Mouse (Mus musculus) spleen, adult 18-20 months (tissue): Measurements from ENCODE around the gene Acoxl.

Source experiments
- DNase-seq, 2 experiments: peaks; one replicate each; pipeline ENCODE4 v3.0.0; 2022; ENCODE audit warnings: mixed read lengths in 2 of 2

Acoxl gene

DNA sequence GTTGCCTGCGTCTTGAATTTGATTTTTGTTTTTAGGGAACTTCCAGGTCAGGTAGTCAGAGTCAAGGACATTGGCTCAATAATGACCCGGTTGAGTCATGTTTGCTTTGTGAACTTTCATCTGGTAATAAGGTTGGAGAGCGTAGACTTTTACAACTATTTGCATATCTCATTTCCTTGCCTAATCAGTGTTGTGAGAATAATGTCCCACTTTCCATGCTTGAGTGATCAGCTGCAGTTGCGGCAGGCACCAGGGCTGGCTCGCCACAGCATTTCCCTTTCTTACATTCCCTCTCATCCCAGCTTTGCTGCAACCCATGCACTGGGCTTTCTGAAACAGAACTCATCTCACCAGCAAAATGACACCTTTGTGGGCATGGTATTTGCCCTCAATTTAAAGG lies 59.0 kb downstream of the Acoxl start:
- no peak for DNase-seq

DNA sequence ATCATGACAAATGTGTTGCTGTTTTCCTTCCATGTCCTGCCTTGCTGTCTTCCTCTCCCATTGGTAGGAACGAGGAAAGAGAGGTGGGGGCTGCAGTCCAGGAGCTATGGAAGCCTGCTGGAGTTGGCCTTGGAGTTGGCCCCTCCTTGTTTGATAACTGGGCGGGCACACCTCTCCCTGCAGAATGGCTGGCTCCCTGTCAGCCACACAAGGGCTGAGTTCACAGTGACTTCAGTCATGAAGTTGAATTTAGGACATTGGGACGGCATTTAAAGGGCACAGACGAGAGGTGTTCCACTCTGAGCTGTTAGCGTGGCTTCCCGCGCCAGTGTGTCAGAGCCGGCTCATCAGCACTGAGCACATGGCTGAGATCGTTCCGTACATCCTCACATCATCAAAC lies 66.2 kb downstream of the Acoxl start:
- no peak for DNase-seq

DNA sequence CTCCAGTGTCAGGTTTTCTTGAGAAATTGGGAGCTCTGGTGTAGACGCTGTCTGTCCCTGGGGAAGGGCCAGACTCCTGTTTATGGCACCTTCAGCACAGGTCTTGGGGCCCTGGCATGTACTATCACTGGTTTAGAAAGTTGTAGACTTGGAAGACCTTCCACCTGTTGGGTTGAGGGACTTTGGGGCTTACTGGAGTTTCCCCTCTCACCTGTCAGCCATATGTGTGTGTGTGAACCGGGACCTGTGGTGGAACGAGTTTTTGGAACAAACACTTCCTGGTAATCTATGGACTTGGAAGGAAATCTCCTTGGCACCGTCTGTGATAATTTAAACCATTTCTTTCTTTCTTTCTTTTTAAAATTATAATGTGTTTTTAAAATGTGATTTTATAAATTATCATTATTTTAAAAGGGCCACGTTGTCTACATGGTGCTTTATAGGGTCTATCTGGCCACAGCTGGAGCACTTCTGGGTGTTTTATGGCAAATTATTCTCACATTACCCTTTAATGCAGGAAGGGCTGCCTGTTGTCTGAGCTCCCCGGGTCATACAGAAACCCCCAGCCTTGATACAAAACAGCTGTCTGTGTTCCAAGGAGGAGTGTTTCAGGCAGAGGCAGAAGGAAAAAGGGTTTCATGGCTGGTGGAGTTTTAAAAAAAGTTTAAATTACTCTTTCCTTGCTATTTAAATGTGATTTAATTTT lies 68.5 kb downstream of the Acoxl start:
- no peak for DNase-seq

DNA sequence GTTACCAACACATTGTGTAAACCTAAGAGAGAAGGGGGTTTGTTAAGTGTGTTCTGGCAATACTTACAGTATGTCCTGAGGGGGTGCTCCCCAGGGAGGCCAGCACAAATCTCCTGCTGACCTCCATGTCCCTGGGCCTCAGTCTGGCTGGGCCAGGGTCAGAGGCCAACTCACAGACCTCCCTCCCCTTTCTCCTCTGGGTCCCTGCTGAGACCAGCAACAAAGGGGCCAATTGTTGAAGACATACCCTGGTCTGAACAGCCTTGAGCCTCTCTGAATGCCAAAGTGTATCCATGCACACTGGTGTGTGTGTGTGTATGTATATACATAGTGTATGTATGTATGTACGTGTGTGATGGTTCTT lies 69.0 kb downstream of the Acoxl start:
- DNase-seq = no peak

DNA sequence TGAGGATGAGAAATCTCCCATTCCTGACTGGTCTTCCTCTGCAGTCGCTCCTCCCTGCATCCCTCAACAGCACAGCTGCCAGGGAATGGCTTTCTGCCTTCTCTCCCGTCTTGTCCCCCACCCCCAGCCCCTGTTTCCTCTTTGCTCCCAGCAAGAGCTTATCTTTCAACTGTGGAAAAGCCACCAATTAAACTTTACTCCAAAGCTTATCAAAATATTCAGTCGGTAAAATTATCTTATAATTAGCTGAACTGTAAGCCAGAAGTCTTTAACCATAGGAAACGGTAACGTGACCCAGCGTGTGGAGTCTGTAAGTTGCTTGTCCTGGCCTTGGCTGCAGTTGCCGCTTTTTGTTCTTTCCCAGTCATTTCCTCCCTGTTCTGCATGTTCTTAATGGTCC lies 70.2 kb downstream of the Acoxl start:
- DNase-seq = no peak

DNA sequence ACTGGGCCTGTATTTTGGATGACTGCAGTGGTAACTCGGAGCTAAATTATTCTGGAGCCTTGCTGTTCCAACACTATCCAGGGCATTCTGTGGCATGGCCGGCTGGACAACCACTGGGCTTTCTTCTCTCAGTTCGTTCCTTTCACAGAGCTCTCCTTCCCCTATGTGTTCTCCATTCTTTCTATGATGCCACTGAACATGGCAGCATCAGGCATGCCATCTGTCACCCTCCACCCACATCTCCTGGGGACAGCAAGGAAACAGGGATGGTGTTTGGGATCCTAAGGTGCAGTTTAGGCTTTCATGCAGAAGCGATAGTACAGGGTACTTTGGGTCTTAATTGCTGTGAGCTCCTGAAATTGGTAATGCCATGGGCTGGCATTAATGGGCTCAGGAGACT lies 71.1 kb downstream of the Acoxl start:
- DNase-seq = no peak

DNA sequence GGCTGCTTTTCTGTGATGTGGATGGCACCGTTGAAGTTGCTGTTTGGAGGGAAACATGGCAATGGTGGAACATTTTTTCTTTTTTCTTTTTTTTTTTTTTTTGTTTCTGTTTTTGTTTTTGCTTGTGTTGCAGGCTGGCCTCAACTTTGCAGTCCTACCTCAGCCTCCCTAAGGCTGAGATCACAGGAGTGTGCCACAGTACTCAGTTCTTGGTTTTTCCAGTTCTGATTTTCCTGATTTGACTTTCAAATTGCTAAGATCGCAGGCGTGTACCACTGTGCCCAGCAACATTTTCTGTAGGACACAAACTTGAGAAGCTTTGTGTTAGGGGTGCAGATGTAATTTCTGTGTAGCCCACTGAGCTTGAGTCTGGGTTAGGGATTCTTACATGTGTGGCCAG lies 72.9 kb downstream of the Acoxl start:
- no peak for DNase-seq

DNA sequence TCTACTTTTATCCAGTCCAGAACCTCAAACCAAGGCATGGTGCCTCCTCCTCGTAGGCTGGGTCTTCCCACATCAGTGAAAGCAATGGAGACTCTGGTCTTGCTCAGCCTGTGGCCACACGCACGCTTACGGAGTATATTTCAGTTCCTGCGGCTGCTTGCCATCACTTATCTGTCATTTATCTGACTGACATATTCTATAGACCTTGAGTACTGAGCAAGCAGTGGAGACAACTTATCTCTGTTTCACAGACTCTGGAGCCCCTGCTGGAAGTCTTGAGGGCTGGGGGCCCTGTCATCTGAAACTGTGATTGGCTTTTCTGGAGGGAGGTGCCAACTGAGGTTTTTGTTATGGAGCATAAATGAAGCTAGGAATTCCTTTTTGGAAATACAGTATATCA lies 75.4 kb downstream of the Acoxl start:
- no peak for DNase-seq

DNA sequence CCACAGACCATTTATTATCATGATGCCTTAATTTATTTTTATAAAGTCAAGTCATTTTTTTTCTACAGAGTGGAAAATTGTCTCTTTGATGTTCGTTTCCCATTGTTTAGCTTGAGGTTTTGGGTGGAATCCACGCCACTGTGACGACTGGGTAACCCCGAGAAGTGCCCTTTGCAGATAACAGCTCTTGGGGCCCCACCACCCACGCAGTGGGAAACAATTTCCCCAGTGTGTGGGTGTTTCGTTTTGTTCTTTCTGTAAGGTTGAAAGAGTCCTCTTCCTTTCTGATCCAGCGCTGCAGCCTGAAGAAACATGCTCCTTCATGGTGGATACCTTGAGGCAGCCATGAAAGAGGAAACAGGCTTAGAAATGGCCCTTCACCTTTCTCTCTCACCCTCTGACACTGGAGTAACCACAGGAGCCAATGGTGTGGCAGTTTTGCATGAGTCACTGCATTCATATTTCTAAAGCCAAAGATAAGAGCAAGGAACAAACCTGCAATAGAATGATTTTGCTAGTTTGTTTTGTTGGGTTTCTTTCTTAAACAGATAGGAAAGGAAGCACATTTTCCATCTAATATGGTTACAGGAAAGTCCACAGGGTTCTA lies 78.2 kb downstream of the Acoxl start:
- peak in 1 of 2 experiments; percentile 8 for DNase-seq

DNA sequence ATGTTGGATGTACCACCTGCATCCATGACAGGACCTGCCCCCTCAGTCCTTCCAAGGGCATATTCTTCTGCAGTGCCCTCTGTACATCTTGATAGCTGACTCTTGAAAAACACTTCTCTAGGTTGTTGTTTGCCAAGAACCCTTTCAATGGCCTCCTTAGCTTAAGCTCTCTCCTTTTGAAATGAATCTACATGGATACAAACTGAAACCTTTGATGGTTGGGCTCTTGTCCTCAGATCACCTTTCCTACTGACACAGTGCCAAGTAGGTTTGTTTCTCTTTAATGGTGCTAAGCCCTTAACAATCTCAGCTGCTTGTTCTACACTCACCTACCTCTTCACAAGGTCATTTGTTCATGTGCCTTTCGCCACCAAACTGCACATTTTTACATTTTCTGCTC lies 81.1 kb downstream of the Acoxl start:
- no peak for DNase-seq

DNA sequence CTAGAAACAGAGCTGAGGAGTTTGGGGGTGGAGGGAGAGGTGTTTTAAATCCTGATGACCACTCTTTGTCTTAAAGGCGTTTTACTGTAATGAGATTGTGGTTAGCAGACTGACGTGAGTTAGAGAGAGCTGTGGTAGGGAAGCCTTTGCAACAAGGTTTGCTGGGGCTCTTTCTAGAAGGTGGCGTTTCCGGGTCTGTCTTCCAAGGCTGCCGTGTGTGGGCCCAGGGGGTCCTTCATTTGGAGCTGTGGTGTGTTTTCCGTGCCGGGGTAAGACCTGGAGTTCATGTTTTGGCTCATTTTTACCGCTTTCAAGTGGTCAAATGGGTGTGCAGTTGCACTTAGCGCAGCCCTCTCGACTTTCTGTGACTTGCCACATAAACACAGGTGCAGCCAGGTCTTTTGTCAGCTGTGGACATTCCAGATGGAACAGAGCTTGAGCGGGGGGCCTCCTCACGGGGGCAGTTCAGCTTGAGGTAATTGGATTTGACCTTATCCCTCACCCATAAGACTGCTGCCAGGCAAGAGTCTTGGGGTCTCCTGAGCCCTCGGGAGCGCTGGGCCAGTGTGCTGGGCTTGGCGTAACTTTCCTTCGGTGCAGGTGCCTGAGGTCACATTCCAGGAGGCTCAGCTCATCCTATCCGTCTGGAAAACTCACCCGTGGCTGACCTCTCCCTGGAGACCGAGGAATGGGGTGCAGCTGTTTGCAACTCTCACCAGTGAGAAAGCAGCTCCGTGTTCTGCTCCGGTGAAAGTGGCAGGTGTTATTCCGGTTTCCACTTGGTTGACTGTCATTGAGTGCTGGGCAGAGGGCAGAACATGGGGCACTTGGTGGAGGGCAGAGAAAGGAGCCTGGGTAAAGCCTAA lies 83.6 kb downstream of the Acoxl start:
- no peak for DNase-seq

DNA sequence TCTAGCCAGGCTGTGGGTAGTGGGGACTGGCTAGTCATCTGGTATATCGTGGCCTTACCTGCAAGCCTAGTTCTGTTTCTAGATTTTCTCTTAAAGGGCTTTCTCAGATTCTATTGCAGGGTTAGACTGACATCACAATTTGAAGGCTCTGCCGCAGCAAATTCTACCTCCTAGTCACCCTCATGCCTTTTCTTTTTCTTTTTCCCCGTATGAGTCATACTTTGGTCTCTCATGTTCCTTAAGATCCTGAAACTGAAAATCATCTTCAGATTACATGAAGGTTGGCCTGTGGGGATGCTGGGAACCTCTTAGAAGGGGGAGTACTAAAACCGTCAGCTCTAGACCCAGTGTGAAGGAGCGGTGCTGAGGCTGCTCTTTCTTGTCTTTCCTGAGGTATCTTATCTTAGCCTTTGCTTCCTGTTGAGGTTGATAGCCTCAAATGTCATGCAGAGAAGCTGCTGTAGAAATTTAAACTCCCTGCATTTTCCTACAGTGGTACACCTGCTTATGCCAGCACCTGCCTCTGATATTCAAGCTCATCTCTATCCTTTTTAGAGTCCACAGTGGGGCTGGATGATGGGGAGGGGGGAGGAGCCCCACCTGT lies 84.5 kb downstream of the Acoxl start:
- DNase-seq = no peak

DNA sequence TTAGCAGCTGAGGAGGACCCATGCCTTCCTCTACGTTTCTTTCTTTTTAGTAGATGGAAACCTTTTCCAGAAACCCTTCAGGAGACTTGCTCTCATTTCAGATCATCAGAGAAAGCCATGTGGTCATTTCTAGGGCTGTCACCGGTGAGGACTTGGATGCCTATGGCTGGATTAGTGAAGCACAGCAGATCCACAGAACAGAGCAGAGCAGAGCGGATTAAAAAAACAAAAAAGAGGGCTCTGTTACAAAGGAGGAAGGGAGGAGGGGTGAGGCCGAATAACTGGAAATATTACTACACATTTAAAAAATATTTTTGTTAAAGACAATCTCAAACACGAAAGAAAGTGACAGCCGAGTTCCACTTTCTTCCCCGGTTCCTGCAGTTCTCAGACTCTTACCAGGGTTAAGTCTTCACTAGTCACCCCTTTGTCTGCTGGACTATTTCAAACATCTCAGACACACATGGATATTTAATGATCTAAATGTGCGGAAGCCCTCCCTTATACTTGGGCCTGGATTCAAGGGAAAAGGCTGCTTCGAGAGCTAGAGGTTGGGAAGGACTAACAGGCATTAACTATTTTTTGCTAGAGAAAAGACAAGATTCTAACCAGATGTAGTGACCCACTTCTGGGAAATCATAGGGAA lies 88.1 kb downstream of the Acoxl start:
- no peak for DNase-seq

DNA sequence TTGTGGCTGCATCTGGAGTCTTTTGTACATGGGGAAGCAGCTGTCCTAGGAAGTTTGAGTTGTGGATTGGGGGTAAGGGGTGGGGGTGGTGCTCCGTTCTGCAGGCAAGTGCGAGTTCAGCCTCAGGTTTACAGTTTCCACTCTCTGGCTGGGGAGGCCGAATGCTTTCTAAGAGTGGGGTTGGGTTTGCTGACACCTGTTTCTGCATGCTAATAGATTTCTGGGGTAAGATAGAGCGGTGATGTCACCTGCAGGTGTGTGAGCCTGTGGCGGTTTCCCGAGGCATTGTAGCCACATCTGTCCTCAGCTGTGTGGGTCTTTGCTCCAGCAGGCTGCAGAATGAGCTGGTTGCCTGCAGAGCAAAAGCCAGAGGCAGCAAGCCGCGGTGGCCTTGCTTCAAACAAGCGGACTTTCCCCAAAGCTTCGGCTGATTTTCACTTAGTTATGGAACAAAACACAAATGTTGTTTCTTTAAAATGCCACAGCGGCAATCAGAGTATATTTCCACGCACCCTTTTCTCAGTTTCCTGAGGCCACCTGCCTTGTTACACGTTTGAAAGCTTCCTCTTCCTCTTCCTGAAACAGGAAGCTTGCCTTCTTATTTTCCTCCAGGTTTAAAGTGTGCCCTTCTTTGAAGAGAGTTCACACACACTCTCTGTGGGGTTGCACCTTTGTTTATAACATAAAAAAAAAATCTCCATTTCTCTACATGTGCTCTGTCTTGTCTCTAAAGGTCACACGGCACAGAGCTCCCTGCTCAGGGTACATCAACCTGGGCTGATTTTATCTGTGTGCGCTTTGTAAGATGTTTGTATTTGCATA lies 89.0 kb downstream of the Acoxl start:
- DNase-seq = peak; percentile 7 to 12

DNA sequence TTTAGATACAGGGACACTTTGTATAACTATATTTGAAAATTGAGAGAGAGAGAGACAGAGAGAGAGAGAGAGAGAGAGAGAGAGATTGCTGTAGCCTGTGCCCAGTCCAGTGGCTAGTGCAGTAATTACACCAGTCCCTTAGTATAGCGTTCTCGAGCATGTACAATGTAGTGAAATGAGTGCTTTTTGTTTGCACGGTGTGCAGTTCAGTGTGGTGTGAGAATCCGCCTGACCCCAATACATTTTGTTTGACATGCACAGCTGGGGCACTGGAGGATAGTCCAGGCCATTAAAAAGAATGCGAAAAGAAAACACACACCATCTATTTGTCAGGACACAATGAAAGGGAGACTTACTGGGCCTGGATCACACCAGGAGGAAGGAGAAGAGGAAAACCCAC lies 89.6 kb downstream of the Acoxl start:
- DNase-seq = no peak

DNA sequence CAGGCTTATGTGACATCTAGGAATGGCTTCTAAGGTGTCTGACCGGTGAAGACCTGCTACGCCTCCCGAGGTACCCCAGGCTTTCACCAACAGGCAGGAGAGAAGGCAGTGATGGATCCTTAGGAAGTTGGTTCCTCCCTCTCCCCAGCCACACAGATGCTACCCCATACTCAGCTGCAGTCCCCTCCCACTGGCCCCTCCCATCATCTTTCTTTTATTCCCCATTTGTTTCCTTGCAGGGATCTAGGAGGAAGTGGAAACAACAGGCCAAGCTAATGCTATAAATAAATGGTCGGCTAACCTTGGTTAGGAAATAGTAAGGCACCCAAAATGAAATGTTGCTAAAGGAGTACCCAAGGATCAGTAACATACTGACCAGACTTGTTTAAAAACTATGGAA lies 90.2 kb downstream of the Acoxl start:
- no peak for DNase-seq

DNA sequence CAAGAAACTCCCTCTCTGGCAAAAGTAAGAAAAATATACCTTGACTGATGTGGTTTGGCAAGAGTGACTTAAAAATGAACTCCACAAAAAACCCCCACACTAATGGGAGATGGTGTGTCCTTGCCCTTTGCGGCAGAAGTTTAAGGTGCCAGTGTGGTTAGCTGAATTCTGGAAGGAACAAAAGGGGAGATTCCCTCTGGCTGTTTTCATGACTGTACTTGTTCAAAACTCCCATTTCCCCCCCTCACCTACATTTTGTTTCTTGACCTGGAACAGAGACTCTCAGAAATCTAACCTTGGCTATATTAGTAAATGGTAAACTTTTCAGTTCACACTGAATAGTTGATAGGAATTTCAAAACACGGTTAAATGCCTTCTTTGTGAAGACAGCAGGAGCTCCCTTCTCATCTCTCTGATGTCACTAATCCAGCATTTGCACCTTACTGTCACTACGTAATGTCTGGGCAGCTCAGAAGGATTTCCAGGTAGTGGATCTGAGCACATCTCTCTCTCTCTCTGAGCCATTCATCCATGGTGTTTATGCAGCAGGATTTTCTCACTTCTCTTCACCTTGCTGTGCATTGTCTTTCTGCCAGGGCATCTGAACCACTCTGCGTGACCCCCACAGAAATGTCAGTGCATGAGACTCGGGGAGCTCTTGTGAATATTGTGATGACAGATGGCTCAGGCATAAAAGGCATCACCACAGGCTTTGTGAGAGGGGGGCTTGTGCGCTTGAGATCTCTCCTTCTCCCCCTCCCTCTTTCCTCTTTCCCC lies 91.5 kb downstream of the Acoxl start:
- DNase-seq = no peak

DNA sequence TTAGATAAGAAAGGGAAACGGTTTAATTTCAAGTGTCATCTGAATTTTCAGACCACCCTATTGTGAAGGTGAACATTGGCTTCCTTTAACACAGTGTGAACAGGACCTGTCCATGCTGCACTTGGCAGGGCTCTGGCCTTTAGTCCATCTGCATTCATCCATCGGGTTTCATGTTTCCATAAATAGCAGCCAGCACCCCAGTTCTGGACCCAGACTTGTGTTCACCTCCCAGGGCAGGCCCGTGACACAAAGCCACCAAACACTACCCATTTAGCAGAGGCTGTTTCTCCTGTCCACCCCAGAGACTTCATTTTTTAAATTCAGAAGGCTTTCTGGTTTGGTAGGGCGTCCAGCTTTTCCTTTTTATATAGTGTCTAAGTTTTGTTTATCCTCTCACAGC lies 92.9 kb downstream of the Acoxl start:
- DNase-seq = no peak

DNA sequence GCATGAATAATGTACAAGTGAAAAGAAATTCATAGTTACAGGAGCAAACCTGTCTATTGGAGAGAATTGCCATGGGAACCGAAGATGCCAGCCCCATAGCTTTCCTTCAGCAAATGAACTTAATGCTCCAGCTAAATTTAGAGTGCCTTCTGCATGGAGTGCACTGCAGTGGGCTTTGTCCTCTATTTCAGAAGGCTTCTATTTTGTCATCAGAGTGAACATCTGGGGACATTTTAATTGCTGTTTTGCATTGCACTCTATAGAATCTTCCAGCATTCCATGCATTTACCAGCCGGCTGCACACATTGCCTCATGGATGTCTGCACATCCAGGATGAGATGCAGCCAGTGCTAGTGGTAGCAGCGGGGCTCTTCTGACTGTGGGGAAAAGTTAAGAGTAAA lies 94.9 kb downstream of the Acoxl start:
- DNase-seq = no peak

DNA sequence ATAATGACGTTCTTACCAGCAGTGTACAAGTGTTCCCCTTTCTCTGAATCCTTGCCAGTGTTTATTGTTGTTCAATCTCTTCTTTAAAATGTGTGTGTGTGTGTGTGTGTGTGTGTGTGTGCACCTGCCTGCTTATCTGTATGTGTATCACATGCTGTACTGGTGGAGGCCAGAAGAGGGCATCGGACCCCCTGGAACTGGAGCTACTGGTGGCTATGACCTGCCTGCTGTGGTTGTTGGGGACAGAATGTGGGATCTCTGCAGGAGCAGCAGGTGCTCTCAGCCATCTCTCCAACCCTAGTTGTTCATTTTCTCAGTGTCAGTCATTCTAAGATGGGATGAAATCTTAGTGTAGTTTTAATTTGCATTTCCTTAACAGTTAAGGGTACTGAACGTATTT lies 98.4 kb downstream of the Acoxl start:
- DNase-seq = no peak

DNA sequence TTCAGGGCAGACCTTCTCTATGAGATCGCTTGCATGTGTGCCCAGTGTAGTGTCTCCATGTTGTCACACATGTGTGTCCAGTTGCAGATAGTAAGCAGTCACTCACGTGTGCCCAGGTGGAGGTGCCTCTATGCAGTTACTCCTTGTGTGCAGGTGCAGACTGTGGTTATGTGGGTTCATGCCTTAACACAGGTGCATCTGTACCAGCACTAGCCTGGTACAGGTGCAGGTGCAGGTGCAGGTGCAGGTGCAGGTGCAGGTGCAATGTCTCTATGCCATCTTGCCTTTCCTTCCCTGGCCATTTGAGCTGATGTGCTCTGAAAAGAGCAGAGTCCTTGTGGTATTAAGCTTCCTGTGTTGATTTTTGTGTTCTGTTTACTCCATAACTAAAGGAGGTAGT lies 100.5 kb downstream of the Acoxl start:
- no peak for DNase-seq

DNA sequence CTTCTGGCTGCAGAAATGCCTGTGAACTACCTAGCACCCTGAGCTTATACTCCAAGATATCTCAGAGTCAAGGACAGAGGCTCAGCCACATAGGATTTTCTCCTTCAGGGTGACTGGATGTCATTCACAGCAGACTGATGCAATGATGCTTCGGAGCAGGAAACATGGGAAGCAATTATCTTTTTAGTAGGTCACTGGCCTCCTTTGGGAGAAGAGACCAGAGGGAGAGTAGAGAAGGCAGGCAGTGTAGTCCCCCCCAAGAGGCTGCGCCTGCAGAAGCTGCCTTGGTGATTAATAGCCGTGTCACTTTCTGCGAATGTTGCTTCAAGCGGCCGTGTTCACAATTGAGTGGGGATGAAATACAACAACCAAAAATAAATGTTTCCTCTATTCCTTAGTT lies 121.9 kb downstream of the Acoxl start:
- DNase-seq = no peak
